In the genomic region with DNA sequence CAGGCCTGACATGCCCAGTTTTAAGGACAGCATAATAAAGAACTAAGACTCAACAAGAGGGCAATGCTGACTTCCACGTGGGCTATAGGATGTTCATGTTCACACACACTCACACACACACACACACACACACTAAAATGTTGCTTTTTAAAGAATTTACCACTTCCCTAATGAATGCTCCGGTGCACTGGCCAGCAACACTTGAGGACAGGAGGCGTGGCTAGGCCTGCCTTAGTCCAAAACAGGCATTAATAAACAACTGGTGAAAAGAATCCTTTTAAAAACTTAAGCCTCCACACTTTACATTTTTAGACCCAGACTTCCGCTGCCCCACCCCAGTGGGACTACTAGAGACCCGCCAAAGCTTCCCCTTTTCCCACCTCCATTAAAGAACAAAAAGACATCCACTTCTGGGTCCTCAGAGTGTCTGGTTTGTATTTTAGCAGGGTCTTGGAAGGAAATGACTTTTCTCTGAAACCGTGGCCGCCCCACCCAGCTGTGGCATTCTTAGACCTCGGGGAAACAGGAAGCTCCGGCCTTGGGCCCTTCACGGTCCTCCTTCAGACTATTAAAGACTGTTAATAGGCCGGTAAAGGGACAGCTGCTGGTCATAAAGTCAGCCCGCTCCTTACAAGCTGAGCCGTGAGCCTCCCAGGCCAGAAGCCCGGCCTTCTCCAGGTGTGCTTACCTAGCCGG, we compare ENCODE assay signal across 8 mouse cellular contexts. TPM values are rescaled to one million over a fixed set of nuclear protein-coding genes. Genes with fewer than 3 reads are reported as not detected.
A peak's percentile ranks its signal among the peaks of the same experiment; 100 is the strongest.
DNase-seq lines count a peak whose midpoint lies in the region; ATAC-seq lines count a peak whose summit lies in the region.

No protein-coding gene starts in this region.

- H3K4me3 ChIP-seq in embryonic facial prominence, embryonic 11.5 days (ENCODE audit: low read depth, low read length), result peak overlapping the region; percentile 9; the same call in 1 of the 2 replicates
- peak overlapping the region; percentile 39 for H3K4me3 ChIP-seq in heart, embryonic 13.5 days
- peak overlapping the region; percentile 44 for H3K4me3 ChIP-seq in kidney, embryonic 16.5 days (ENCODE audit: low read length)

- peak overlapping the region; percentile 38 for H3K4me2 ChIP-seq in embryonic facial prominence, embryonic 11.5 days (ENCODE audit: low read depth, low read length)
- peak overlapping the region; percentile 67 for H3K4me2 ChIP-seq in heart, embryonic 13.5 days
- peak overlapping the region; percentile 57 for H3K4me2 ChIP-seq in kidney, embryonic 16.5 days (replicated peaks; ENCODE audit: low read depth, low read length)

- no peaks in the 10 kb centered on the region for H3K9me3 ChIP-seq in embryonic facial prominence, embryonic 11.5 days (replicated peaks; ENCODE audit: control insufficient read depth, low read length)
- no peaks in the 10 kb centered on the region for H3K9me3 ChIP-seq in heart, embryonic 13.5 days
- no peaks in the 10 kb centered on the region for H3K9me3 ChIP-seq in kidney, embryonic 16.5 days (ENCODE audit: low read length)

- H3K4me1 ChIP-seq in embryonic facial prominence, embryonic 11.5 days (ENCODE audit: control insufficient read depth, insufficient read depth, low read length), result peaks cover 5% of the 10 kb centered on the region; the same call in 1 of the 2 replicates
- H3K4me1 ChIP-seq in heart, embryonic 13.5 days, result peaks cover 31% of the 10 kb centered on the region
- peaks cover 53% of the 10 kb centered on the region for H3K4me1 ChIP-seq in kidney, embryonic 16.5 days (ENCODE audit: insufficient read depth, low read length)

- 11% methylated on average over 15 of the region's 15 CpGs for WGBS in embryonic facial prominence, embryonic 11.5 days
- WGBS in heart, embryonic 13.5 days, result 17% methylated on average over 15 of the region's 15 CpGs
- WGBS in kidney, embryonic 16.5 days, result 3% methylated on average over 15 of the region's 15 CpGs

- no peaks in the 10 kb centered on the region for H3K27me3 ChIP-seq in embryonic facial prominence, embryonic 11.5 days (ENCODE audit: control insufficient read depth, insufficient read depth, low read length)
- no peaks in the 10 kb centered on the region for H3K27me3 ChIP-seq in heart, embryonic 13.5 days (replicated peaks)
- no peaks in the 10 kb centered on the region for H3K27me3 ChIP-seq in kidney, embryonic 16.5 days (ENCODE audit: insufficient read depth, low read length)

- ATAC-seq in embryonic facial prominence, embryonic 11.5 days (replicated peaks; ENCODE audit: insufficient number of reproducible peaks, low FRiP score, low TSS enrichment, low read depth), result no peak
- peak; percentile 16; the same call in 1 of the 2 replicates for ATAC-seq in heart, embryonic 13.5 days (ENCODE audit: extremely low read depth, insufficient number of reproducible peaks, low FRiP score, low TSS enrichment)
- peak; percentile 43; the same call in 1 of the 2 replicates for ATAC-seq in kidney, embryonic 16.5 days (ENCODE audit: low FRiP score, low TSS enrichment)

- H3K9ac ChIP-seq in embryonic facial prominence, embryonic 11.5 days (replicated peaks; ENCODE audit: low read length), result peak overlapping the region; percentile 29
- H3K9ac ChIP-seq in heart, embryonic 13.5 days, result peak overlapping the region; percentile 65
- peak overlapping the region; percentile 64 for H3K9ac ChIP-seq in kidney, embryonic 16.5 days (replicated peaks; ENCODE audit: low read length)

- peak; percentile 52 for DNase-seq in ovary, postnatal 36 days (ENCODE audit: low spot score)
- DNase-seq in ovary, adult 18-20 months (ENCODE audit: low spot score), result no peak
- peak; percentile 56 for DNase-seq in embryonic facial prominence, embryonic 11.5 days (ENCODE audit: low spot score)
- peak; percentile 87 for DNase-seq in lung, postnatal 36 days
- DNase-seq in spleen, postnatal 36 days (ENCODE audit: low spot score in 2 of 2), result peak; percentile 84 to 90
- no peak for DNase-seq in retina, embryonic 14.5 days (ENCODE audit: low spot score)

- peak overlapping the region; percentile 74 for H3K27ac ChIP-seq in embryonic facial prominence, embryonic 11.5 days (replicated peaks; ENCODE audit: low read depth, low read length)
- H3K27ac ChIP-seq in heart, embryonic 13.5 days (replicated peaks), result peak overlapping the region; percentile 94
- H3K27ac ChIP-seq in kidney, embryonic 16.5 days (ENCODE audit: low read length), result peak overlapping the region; percentile 99

- peaks cover 2% of the 10 kb centered on the region; the same call in 1 of the 2 replicates for H3K36me3 ChIP-seq in embryonic facial prominence, embryonic 11.5 days (replicated peaks; ENCODE audit: control insufficient read depth, insufficient read depth, low read depth, low read length)
- H3K36me3 ChIP-seq in heart, embryonic 13.5 days, result peaks cover 22% of the 10 kb centered on the region
- peaks cover 11% of the 10 kb centered on the region; the same call in 1 of the 2 replicates for H3K36me3 ChIP-seq in kidney, embryonic 16.5 days (ENCODE audit: insufficient read depth, low read length)

RNA-seq across cellular contexts. Expression of gene Zdhhc18, which starts 9.7 kb away (rescaled TPM):
- 1.9 and 3.1 TPM in 2 replicates for polyA plus RNA-seq in embryonic facial prominence, embryonic 11.5 days (2014; fragmentation: Nextera tagmentation; extraction: Ambion mirVana)
- polyA plus RNA-seq in heart, embryonic 13.5 days (2015; fragmentation: Nextera tagmentation; extraction: Ambion mirVana), result 1.5 and 1.6 TPM in 2 replicates
- 2.4 and 4.4 TPM in 2 replicates for polyA plus RNA-seq in kidney, embryonic 16.5 days (2015; fragmentation: Nextera tagmentation; extraction: Ambion mirVana)

RNA-seq across cellular contexts. Expression of gene Pigv, which starts 12.8 kb away (rescaled TPM):
- polyA plus RNA-seq in embryonic facial prominence, embryonic 11.5 days (2014; fragmentation: Nextera tagmentation; extraction: Ambion mirVana), result 9.3 and 9.9 TPM in 2 replicates
- 12.8 and 15.7 TPM in 2 replicates for polyA plus RNA-seq in heart, embryonic 13.5 days (2015; fragmentation: Nextera tagmentation; extraction: Ambion mirVana)
- polyA plus RNA-seq in kidney, embryonic 16.5 days (2015; fragmentation: Nextera tagmentation; extraction: Ambion mirVana), result 19.2 and 22.7 TPM in 2 replicates

RNA-seq across cellular contexts. Expression of gene Sfn, which starts 57.7 kb away (rescaled TPM):
- polyA plus RNA-seq in embryonic facial prominence, embryonic 11.5 days (2014; fragmentation: Nextera tagmentation; extraction: Ambion mirVana), result 32.4 and 36.4 TPM in 2 replicates
- polyA plus RNA-seq in heart, embryonic 13.5 days (2015; fragmentation: Nextera tagmentation; extraction: Ambion mirVana), result 1.2 and 2.9 TPM in 2 replicates
- 20.7 and 21.4 TPM in 2 replicates for polyA plus RNA-seq in kidney, embryonic 16.5 days (2015; fragmentation: Nextera tagmentation; extraction: Ambion mirVana)

Comparison
In these comparisons a context has a peak if more than half of its experiments do, and no peak if none do; other contexts are left out.
1. DNase-seq: peak in ovary, postnatal 36 days (single experiment), embryonic facial prominence, embryonic 11.5 days (single experiment), lung, postnatal 36 days (single experiment) and spleen, postnatal 36 days (2 of 2); none in ovary, adult 18-20 months (single experiment) and retina, embryonic 14.5 days (single experiment).
2. Peak in every context shown above with its lines, with median percentiles within 50 percentile points of each other: H3K27ac ChIP-seq, H3K4me2 ChIP-seq, H3K4me3 ChIP-seq and H3K9ac ChIP-seq.